Mouse (Mus musculus): ENCODE results near the gene Gm4297. TPM values are rescaled to one million over a fixed set of nuclear protein-coding genes. Genes with fewer than 3 reads are reported as not detected.

Gm4297 gene
- not detected in 2 replicates for polyA plus RNA-seq (2012; rRNA removed)

DNA sequence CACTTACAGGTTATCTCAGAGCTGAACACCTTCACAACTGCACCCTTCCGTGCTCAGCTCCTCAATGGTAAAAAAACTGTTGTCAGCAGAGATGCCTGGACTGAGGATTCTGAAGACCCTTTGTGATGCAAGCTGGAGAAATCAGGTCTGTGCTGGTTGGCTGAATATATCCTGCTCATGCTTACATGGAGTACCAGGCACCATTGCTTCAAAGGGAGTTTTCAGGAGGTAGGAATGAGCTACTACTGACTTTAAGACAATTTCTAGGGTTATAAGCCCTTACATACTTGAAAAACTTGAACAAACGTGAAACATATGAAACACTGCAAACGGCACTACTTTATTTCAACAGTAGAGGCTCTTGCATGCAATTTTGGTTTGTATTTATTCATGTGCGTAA lies at the start of gene Gm4297:
Gene Gm4297, minus strand, starts transcription at position 101 of the 400 bp plus-strand sequence.

Other genes with a start within 250 kb of the Gm4297 start
- gene Gm5934, start 74.1 kb downstream of the Gm4297 start, polyA plus RNA-seq (2012; rRNA removed), result not detected in 2 replicates
- gene Gm5935, start 200.3 kb upstream of the Gm4297 start, polyA plus RNA-seq (2012; rRNA removed), result not detected in 2 replicates